Mouse (Mus musculus): Measurements from ENCODE around the gene Tmcc3.

Gene Tmcc3

GRCm38 (mm10) chr10:94426000-94426920, 114.5 kb downstream of the Tmcc3 start:
- peak; percentile 39 to 53 for DNase-seq

GRCm38 (mm10) chr10:94426921-94427270, 115.1 kb downstream of the Tmcc3 start:
- peak in 1 of 2 experiments; percentile 14 for DNase-seq

- peak; percentile 55 to 57 for DNase-seq
Measured at GRCm38 (mm10) chr10:94428186-94428942, 116.6 kb downstream of the Tmcc3 start.

DNA sequence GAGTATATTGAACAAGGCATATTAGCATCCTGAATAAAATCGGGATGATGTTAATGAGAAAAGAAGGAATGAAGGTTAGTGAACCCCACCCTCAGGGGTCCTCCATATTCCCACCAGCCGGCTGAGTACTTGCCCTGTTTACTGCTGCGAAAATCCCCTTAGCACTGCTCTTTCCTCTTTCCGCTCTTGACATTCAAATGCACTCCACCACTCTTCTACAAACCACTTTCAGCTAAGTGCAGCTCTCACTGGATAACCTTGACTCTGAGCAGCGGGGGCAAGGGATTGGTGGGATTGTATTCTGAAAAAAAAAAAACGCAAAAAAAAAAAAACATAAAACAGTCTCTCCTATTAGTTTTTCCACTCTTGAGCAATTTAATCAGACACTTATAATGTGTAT, 118.8 kb downstream of the Tmcc3 start:
- no peak for DNase-seq

DNA sequence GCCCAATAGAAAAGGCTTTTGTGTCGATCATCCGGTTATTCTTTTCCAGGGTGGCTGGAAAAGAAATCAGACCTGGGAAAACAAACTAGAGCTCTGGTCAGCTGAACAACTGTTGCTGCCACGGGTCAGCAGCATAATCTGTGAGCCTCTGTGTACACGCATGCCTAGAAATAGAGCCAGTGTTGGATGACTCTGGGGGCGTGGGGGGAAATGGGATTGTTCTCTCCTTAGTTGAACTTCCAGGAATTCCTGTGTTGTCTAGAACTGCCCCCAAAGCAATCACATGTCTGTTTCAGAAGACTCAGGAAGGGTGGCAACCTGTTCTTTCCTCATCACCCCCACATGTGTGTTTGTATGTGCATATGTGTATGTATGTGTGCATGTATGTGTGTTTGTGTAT, 121.2 kb downstream of the Tmcc3 start:
- no peak for DNase-seq

DNA sequence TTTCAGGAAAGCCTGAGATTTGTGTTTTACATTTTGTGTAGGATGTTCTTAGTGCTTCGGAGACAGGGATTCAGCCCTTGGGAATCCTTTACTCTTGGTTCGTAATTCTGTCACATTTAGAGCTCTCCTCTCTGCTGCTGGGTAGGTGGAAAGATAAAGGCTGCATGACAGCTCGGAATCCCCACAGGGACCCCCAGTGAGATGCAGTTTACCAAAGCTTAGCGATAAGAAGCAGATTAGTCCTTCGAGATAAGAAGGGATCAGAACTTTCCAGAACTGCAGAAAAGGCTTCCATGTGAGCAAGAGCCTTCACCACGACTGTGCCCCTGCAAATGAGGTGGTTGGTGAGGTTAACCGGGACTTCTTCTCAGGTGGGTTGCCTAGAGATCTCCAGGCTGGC, 122.2 kb downstream of the Tmcc3 start:
- no peak for DNase-seq

GRCm38 (mm10) chr10:94442725-94443124, 131.0 kb downstream of the Tmcc3 start:
- no peak for DNase-seq

DNA sequence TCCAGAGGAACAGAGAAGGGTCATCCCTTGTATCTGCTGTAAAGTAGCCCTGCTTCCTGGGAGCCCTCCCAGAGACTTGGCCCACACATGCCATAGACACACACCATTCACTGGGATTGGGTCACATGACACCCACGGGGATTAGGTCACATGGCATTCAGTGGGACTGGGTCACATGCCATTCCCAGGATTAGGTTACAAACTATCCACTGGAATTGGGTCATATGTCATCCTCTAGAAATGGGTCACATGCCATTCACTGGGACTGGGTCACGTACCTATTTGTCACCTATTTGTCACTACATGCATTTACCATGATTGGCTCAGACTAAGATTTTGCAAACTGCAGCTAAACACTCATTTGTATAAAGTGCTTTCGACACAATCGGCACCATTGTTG, 131.7 kb downstream of the Tmcc3 start:
- no peak for DNase-seq

- DNase-seq, result no peak
Measured at GRCm38 (mm10) chr10:94445192-94445591, 133.4 kb downstream of the Tmcc3 start.

DNA sequence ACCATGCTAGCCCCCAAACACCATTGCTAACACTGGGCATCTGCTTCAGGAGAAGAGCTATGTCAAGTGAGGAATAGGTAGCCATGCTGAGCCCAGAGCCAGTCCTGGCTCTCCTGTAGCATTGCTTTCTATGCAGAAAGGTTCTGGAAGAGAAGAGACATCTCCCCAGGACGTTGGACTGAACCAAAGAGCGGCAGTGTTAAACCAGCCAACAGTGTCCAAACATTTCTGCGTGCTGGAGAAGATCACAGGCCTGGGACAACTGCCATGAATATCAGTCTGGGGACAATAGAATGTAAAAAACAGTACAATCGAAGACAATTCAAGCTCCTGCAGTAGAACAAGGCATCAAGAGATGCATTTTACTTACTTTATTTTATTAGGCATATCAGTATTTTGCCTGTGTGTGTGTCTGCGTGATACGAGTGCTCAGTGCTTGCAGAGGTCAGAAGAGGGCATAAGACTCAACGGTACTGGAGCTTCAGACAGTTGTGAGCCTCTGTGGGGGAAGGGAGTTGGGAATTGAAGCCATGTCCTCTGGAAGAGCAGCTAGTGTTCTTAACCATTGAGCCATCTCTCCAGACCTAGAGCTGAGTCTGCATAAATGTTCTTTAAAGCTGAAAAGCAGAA, 134.7 kb downstream of the Tmcc3 start:
- peak in 1 of 2 experiments; percentile 17 for DNase-seq

DNA sequence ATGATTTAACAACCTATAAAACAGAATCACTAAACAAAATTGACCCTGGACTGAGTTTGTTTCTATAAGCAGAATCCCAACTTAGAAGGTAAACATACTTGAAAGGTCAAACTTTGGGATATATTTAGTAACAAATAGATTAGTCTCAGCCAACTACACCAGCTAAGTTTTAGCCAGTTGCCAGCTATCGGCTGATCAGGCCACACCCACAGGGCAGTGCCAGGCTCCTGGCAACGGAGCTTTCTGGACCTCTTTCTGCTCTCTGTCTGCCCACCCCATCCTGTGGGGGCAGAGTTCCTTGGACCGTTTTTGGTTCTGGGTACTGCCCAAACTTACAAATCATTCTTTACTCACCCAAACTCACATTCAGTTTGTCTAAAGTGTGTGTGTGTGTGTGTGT, 137.9 kb downstream of the Tmcc3 start:
- no peak for DNase-seq

DNA sequence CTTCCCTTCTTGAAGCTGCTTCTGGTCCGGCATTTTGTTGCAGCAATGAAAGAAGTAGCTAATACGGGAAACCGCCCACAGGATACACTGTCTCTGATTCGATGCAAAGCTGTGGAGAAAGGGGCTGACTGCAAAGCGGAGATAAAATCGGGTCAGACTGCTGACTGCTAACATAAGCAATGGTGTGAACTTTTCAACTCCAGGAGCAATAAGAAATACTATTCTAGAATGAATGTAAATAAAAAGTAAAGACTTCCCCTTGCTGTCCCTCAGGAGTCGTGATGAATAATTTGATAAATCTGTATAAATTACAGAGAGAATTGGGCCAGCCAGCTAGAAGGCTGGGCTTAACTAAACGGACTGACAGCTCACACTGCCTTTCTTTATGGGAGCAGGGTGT, 139.0 kb downstream of the Tmcc3 start:
- DNase-seq, result no peak

GRCm38 (mm10) chr10:94457454-94457853, 145.7 kb downstream of the Tmcc3 start:
- DNase-seq, result no peak

DNA sequence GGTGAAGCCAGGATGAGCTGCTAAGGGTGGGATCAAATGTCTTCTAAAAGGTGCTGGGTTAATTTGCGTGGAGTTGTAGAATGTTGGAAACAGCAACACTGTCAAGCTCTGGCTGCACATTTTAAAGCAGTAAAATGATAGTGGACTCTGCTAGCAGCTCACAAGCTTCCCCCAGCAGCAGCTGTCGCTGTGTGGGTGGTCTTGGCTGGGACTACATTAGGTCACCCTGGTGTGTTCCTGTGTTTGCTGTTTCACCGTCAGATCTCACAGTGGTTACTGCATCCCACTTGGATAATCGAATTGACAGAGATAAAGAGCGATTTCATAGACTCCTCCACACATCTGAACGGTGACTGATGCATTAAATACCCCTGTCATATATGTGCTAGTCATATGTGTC, 146.9 kb downstream of the Tmcc3 start:
- DNase-seq, result no peak

DNA sequence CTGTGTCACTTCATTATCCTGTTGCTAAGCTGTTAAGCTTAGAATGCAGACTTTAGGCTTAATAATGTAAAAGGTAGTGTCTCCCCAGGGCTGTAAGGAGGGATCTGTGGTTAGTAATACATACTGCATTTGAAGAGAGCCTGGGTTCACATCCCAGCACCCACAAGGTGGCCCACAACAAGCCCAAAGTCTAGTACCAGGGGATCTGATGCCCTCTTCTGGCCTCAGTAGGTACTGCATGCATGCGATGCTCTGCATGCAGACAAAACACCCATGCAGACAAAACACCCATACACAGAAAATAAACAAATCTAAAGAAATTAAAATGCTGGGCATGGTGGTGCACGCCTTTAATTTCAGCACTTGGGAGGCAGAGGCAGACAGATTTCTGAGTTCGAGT, 149.6 kb downstream of the Tmcc3 start:
- no peak for DNase-seq

DNA sequence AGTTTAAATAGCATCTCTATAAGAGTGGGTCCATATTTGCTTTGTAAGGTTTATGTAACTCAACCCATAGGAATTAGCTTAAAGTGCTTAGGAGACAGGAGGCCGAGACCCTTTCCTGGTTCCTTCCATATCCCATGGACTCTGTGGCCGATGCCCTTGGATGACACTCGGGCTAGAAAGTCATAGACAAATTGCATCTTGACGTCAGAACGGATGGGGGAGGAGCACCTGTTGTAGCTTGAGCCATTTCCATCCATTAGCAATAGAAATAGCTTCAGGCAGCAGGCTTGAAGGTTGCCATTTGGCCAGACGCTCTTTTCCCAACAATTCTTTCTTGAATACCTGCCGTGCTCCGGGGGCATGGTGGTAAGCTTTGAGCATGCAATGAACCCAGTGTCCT, 150.1 kb downstream of the Tmcc3 start:
- DNase-seq, result no peak

DNA sequence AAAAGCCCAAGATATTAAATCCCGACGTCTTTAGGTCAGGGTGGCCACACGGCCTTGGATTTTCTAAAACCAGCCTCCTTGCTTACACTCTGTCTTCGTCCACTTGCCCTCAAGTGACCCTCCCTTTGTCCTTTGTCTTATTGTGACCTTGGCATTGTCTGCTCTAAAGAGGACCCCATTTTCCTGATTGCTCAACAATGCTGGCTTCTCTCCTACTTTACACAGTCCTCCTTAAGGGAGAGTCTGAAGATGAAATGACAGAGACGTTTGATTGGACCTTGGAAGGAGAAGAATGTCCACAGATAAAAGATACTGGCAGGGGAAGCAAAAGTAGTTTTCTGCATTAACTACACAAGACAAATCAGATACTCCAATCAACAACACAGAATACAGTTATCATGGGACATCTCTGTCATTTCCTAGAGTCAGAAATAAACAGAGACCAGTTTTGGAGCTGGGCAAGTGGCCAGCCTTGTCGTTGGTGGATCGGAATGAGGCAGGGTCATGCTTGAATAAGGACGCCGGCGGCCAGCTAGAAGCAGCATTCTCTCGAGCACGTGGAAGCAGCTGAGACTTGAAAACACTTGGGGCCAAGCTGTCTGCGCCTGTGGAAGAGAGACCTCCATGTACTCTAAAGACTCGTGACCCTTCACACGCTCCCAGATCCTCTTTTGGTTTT, 150.8 kb downstream of the Tmcc3 start:
- peak in 1 of 2 experiments; percentile 12 for DNase-seq

DNA sequence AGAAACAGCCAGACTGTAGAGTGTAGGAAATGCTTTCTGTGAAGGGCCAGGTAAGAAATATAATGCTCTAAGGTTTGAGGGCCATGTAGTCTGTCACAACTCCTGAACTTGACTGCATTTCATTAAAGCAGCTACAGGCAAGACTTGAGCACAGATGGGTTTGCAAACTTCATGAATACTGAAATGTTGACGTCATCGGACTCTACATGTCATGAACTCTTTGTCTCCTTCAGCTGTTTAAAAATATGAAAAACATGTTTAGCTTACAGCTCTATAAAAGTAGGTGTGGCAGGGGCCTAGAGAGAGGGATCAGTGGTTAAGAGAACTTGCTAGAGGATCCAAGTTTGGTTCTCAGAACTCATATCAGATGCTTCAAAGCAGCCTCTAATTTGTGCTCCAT, 151.7 kb downstream of the Tmcc3 start:
- DNase-seq, result no peak

GRCm38 (mm10) chr10:94465646-94466045, 153.9 kb downstream of the Tmcc3 start:
- no peak for DNase-seq

GRCm38 (mm10) chr10:94466313-94466712, 154.6 kb downstream of the Tmcc3 start:
- DNase-seq, result peak in 1 of 2 experiments; percentile 14

GRCm38 (mm10) chr10:94471487-94471886, 159.7 kb downstream of the Tmcc3 start:
- no peak for DNase-seq

DNA sequence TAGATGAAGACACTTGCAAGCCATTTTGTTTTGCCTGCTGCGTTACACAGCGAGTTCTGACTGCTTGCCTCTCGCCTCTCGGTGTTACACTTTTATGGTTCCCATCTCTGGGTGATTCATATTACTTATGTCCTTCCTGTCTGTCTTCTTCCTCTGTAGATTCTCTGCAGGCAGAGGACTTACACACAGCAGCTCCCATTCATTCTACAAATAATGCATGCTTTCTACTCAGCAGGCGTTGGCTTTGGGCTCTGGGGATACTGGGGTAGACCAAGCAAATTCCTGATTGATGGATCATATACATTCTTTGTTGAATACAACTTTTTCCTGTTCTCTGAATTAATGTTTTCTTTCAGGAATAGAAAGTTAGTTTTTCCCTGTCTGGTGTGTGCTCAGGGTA, 161.8 kb downstream of the Tmcc3 start:
- no peak for DNase-seq

DNA sequence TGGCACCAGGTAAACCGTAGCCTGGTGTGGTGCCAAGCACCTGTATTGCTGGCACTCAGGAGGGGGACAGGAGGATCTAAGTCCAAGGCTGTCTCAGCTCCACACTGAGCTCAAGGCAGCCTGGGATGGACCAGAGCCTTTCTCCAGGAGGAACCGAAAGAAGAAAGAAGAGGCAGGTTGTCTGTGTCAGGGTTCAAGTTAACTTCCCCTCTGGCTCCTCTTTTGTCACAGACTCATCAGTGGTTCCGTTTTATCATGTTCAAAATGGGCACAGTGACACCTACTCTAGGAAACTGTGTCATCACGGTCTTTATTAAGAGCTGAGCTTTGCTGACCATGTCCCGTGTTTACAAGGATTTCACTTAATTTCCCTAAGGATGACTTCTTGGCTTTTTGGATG, 162.4 kb downstream of the Tmcc3 start:
- DNase-seq, result no peak
